In genomic region chr7:75077560-75078208, GRCm38 (mm10) we compare ENCODE assay signal across 18 mouse cellular contexts.
DNase-seq lines count a peak whose midpoint lies in the region; ATAC-seq and TF ChIP-seq lines count a peak whose summit lies in the region.
"Had no signal": no experiment of that assay in that cellular context is flagged by ENCODE, and none has a peak within 500 bp of the region (broad histone marks: within the 10 kb centered on the region; RNA-seq: fewer than 3 reads in every experiment).

No protein-coding gene starts in this region.

- peak; percentile 11 for DNase-seq in kidney, postnatal 0 days (ENCODE audit: low spot score)
- DNase-seq in brain, embryonic 14.5 days (ENCODE audit: low read depth) = peak; percentile 92
- peak; percentile 72 to 86 for DNase-seq in left cerebral cortex, postnatal 14 days (ENCODE audit: low spot score in 2 of 2)
- DNase-seq in thymus, adult 2 months = no peak
- DNase-seq in adipocyte (ENCODE audit: low spot score) = no peak
- DNase-seq: cerebellum, adult 11-12 months; gastrocnemius, postnatal 14 days; heart, postnatal 4 days; kidney, postnatal 36 days had no signal

- H3K36me3 ChIP-seq in kidney, postnatal 0 days (ENCODE audit: insufficient read depth, low read length) = no peaks in the 10 kb centered on the region
- H3K36me3 ChIP-seq in kidney, embryonic 16.5 days (ENCODE audit: insufficient read depth, low read length) = no peaks in the 10 kb centered on the region
- H3K36me3 ChIP-seq in forebrain, embryonic 15.5 days = no peaks in the 10 kb centered on the region
- no peaks in the 10 kb centered on the region for H3K36me3 ChIP-seq in thymus, adult 2 months (ENCODE audit: control insufficient read depth, insufficient read depth, low read length)
- H3K36me3 ChIP-seq: G1E; neural tube, embryonic 13.5 days had no signal

- no peaks in the 10 kb centered on the region for H3K9me3 ChIP-seq in kidney, postnatal 0 days (replicated peaks; ENCODE audit: low read length)
- no peaks in the 10 kb centered on the region for H3K9me3 ChIP-seq in kidney, embryonic 16.5 days (ENCODE audit: low read length)
- no peaks in the 10 kb centered on the region for H3K9me3 ChIP-seq in forebrain, embryonic 15.5 days
- H3K9me3 ChIP-seq: G1E; neural tube, embryonic 13.5 days had no signal

- H3K4me2 ChIP-seq in kidney, postnatal 0 days (ENCODE audit: low read length) = no peak overlapping the region
- H3K4me2 ChIP-seq in kidney, embryonic 16.5 days (replicated peaks; ENCODE audit: low read depth, low read length) = no peak overlapping the region
- no peak overlapping the region for H3K4me2 ChIP-seq in forebrain, embryonic 15.5 days (replicated peaks)
- H3K4me2 ChIP-seq: heart, embryonic 11.5 days; neural tube, embryonic 13.5 days had no signal

- TF ChIP-seq CTCF in kidney, postnatal 0 days (IDR thresholded peaks at IDR 0.05; ENCODE audit: low read depth) = no peak
- no peak for TF ChIP-seq CTCF in brain, embryonic 14.5 days (IDR thresholded peaks at IDR 0.05; ENCODE audit: borderline replicate concordance, extremely low read depth, insufficient read depth, insufficient read length)
- no peak for TF ChIP-seq CTCF in thymus, adult 2 months (IDR thresholded peaks at IDR 0.05; ENCODE audit: borderline replicate concordance, control insufficient read depth, extremely low read depth, insufficient read depth, low read length, poor library complexity)

- H3K4me3 ChIP-seq in kidney, postnatal 0 days (replicated peaks; ENCODE audit: low read depth, low read length) = no peak overlapping the region
- H3K4me3 ChIP-seq in kidney, embryonic 16.5 days (ENCODE audit: low read length) = no peak overlapping the region
- no peak overlapping the region for H3K4me3 ChIP-seq in forebrain, embryonic 15.5 days
- no peak overlapping the region for H3K4me3 ChIP-seq in thymus, adult 2 months (ENCODE audit: control insufficient read depth, insufficient read depth, low read length)
- H3K4me3 ChIP-seq: neural tube, embryonic 13.5 days had no signal

- no peak overlapping the region for H3K27ac ChIP-seq in kidney, postnatal 0 days
- H3K27ac ChIP-seq in kidney, embryonic 16.5 days (ENCODE audit: low read length) = no peak overlapping the region
- peak overlapping the region; percentile 70 for H3K27ac ChIP-seq in forebrain, embryonic 15.5 days (replicated peaks)
- H3K27ac ChIP-seq in thymus, adult 2 months (ENCODE audit: control insufficient read depth, insufficient read depth, low read length) = no peak overlapping the region
- H3K27ac ChIP-seq: liver, embryonic 14.5 days; macrophage; neural tube, embryonic 13.5 days had no signal

- intact Hi-C loops in left cerebral cortex, postnatal 14 days (cut with DNase I) = no loop called here

- WGBS in kidney, postnatal 0 days = 69% methylated on average over 8 of the region's 8 CpGs
- WGBS in kidney, embryonic 16.5 days = 63% methylated on average over 8 of the region's 8 CpGs
- WGBS in forebrain, embryonic 15.5 days = 21% methylated on average over 8 of the region's 8 CpGs
- WGBS in thymus, adult 2 months = 93% methylated on average over 8 of the region's 8 CpGs

- TF ChIP-seq POLR2A in brain, embryonic 14.5 days (IDR thresholded peaks at IDR 0.05; ENCODE audit: borderline replicate concordance, extremely low read depth, insufficient read depth, insufficient read length, poor library complexity, severe bottlenecking) = no peak
- TF ChIP-seq POLR2A in thymus, adult 2 months (IDR thresholded peaks at IDR 0.05; ENCODE audit: control insufficient read depth, extremely low read depth, insufficient read depth, low read length, poor library complexity) = no peak

- no peaks in the 10 kb centered on the region for H3K27me3 ChIP-seq in kidney, postnatal 0 days (ENCODE audit: insufficient read depth, low read length)
- H3K27me3 ChIP-seq in kidney, embryonic 16.5 days (ENCODE audit: insufficient read depth, low read length) = no peaks in the 10 kb centered on the region
- H3K27me3 ChIP-seq in forebrain, embryonic 15.5 days = no peaks in the 10 kb centered on the region
- H3K27me3 ChIP-seq in thymus, adult 2 months (ENCODE audit: control insufficient read depth, insufficient read depth, low read length) = no peaks in the 10 kb centered on the region
- H3K27me3 ChIP-seq: neural tube, embryonic 13.5 days had no signal

- ATAC-seq in kidney, postnatal 0 days (replicated peaks; ENCODE audit: low FRiP score, low read depth) = no peak
- no peak for ATAC-seq in kidney, embryonic 16.5 days (ENCODE audit: low FRiP score, low TSS enrichment)
- ATAC-seq in forebrain, embryonic 15.5 days (replicated peaks) = peak; percentile 77
- no peak for ATAC-seq in megakaryocyte-erythroid progenitor cell, adult 5-6 weeks (replicated peaks; ENCODE audit: low FRiP score, low TSS enrichment, poor library complexity, severe bottlenecking)
- ATAC-seq: intestine, embryonic 16.5 days had no signal

- no peak overlapping the region for H3K9ac ChIP-seq in kidney, postnatal 0 days (ENCODE audit: low read depth, low read length)
- H3K9ac ChIP-seq in kidney, embryonic 16.5 days (replicated peaks; ENCODE audit: low read length) = no peak overlapping the region
- H3K9ac ChIP-seq in forebrain, embryonic 15.5 days (replicated peaks) = no peak overlapping the region
- H3K9ac ChIP-seq: liver, embryonic 14.5 days; neural tube, embryonic 13.5 days had no signal

- H3K4me1 ChIP-seq in kidney, postnatal 0 days (replicated peaks; ENCODE audit: insufficient read depth, low read length) = no peaks in the 10 kb centered on the region
- no peaks in the 10 kb centered on the region for H3K4me1 ChIP-seq in kidney, embryonic 16.5 days (ENCODE audit: insufficient read depth, low read length)
- H3K4me1 ChIP-seq in forebrain, embryonic 15.5 days = peaks cover 13% of the 10 kb centered on the region
- no peaks in the 10 kb centered on the region for H3K4me1 ChIP-seq in thymus, adult 2 months (replicated peaks; ENCODE audit: control insufficient read depth, insufficient read depth, low read length)

Comparison
In these comparisons a context has a peak if more than half of its experiments do, and no peak if none do; other contexts are left out.
1. DNase-seq: peak in kidney, postnatal 0 days (single experiment), brain, embryonic 14.5 days (single experiment) and left cerebral cortex, postnatal 14 days (2 of 2); none in thymus, adult 2 months (single experiment) and adipocyte (single experiment).